Mouse (Mus musculus): ENCODE measurements around the gene Gimap9. TPM values are rescaled to one million over a fixed set of nuclear protein-coding genes. Genes with fewer than 3 reads are reported as not detected.

Gimap9 gene
- polyA plus RNA-seq, 1 experiment from 2014 or later, result 16.1 TPM

DNA sequence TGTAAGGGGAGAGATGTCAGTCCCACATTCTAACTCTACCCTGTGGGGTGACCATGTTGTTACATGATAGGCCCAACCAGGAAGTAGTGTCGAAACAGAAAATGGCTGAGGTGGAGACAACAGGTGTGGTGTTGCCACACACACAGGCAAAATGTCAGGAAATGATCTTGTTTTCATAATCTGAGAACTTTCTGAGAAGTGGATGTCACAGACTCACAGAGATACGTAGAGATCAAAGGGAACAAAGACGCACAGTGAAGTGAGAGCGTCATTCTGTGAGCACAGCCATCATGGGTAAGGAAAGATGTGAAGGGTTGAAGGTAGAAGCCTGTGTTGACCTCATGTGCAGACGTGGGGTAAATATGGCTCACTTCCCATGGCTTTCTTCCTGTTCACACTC, 51.8 kb downstream of the Gimap9 start:
- Histone ChIP-seq H3K9me3 (no peaks in the 10 kb centered on the region), H3K4me1 (peaks cover 3% of the 10 kb centered on the region; the same call in 1 of the 2 replicates), H3K9ac (no peak overlapping the region), H3K4me3 (no peak overlapping the region), H3K27me3 (no peaks in the 10 kb centered on the region), H3K36me3 (no peaks in the 10 kb centered on the region), H3K4me2 (no peak overlapping the region), H3K27ac (no peak overlapping the region)
- WGBS, result 75% methylated on average over 5 of the region's 5 CpGs
- no peak for ATAC-seq (ENCODE audit: borderline replicate concordance, extremely low read depth, low FRiP score, low TSS enrichment)

Other genes with a start within 250 kb of the Gimap9 start
- 18.9 and 22.0 TPM in 2 replicates for gene Zfp467, start 230.3 kb upstream of the Gimap9 start, polyA plus RNA-seq (2015; fragmentation: Nextera tagmentation; extraction: Ambion mirVana)
- 0.29 and 0.44 TPM in 2 replicates for gene Sspo, start 227.9 kb upstream of the Gimap9 start, polyA plus RNA-seq (2015; fragmentation: Nextera tagmentation; extraction: Ambion mirVana)
- gene Atp6v0e2, start 138.5 kb upstream of the Gimap9 start, polyA plus RNA-seq (2015; fragmentation: Nextera tagmentation; extraction: Ambion mirVana), result 9.4 and 11.7 TPM in 2 replicates
- 6.0 and 7.3 TPM in 2 replicates for gene Lrrc61, start 121.3 kb upstream of the Gimap9 start, polyA plus RNA-seq (2015; fragmentation: Nextera tagmentation; extraction: Ambion mirVana)
- 76.6 and 84.0 TPM in 2 replicates for gene Rarres2, start 103.3 kb upstream of the Gimap9 start, polyA plus RNA-seq (2015; fragmentation: Nextera tagmentation; extraction: Ambion mirVana)
- gene Gm45021, start 86.5 kb upstream of the Gimap9 start, polyA plus RNA-seq (2015; fragmentation: Nextera tagmentation; extraction: Ambion mirVana), result not detected in 2 replicates
- gene Repin1, start 82.2 kb upstream of the Gimap9 start, polyA plus RNA-seq (2015; fragmentation: Nextera tagmentation; extraction: Ambion mirVana), result 28.1 and 30.9 TPM in 2 replicates
- not detected in 2 replicates for gene Gm44965, start 82.2 kb upstream of the Gimap9 start, polyA plus RNA-seq (2015; fragmentation: Nextera tagmentation; extraction: Ambion mirVana)
- gene Zfp775, start 74.1 kb upstream of the Gimap9 start, polyA plus RNA-seq (2015; fragmentation: Nextera tagmentation; extraction: Ambion mirVana), result 5.5 and 8.3 TPM in 2 replicates
- gene AI854703, start 49.4 kb upstream of the Gimap9 start, polyA plus RNA-seq (2015; fragmentation: Nextera tagmentation; extraction: Ambion mirVana), result 0.93 and 1.1 TPM in 2 replicates
- gene Gimap8, start 28.9 kb upstream of the Gimap9 start, polyA plus RNA-seq (2015; fragmentation: Nextera tagmentation; extraction: Ambion mirVana), result 4.2 and 4.3 TPM in 2 replicates
- gene Gimap4, start 8.4 kb downstream of the Gimap9 start, polyA plus RNA-seq (2015; fragmentation: Nextera tagmentation; extraction: Ambion mirVana), result 45.0 and 46.6 TPM in 2 replicates
- 41.3 and 48.5 TPM in 2 replicates for gene Gimap6, start 32.1 kb downstream of the Gimap9 start, polyA plus RNA-seq (2015; fragmentation: Nextera tagmentation; extraction: Ambion mirVana)
- gene Gm28053, start 42.5 kb downstream of the Gimap9 start, polyA plus RNA-seq (2015; fragmentation: Nextera tagmentation; extraction: Ambion mirVana), result 3.4 and 4.2 TPM in 2 replicates
- 0.29 TPM in 1 of 2 replicates, not detected in the other for gene Gimap7, start 42.5 kb downstream of the Gimap9 start, polyA plus RNA-seq (2015; fragmentation: Nextera tagmentation; extraction: Ambion mirVana)
- gene Gimap1, start 62.9 kb downstream of the Gimap9 start, polyA plus RNA-seq (2015; fragmentation: Nextera tagmentation; extraction: Ambion mirVana), result 43.0 and 53.3 TPM in 2 replicates
- 23.7 and 25.2 TPM in 2 replicates for gene Gimap5, start 70.1 kb downstream of the Gimap9 start, polyA plus RNA-seq (2015; fragmentation: Nextera tagmentation; extraction: Ambion mirVana)
- 0.22 TPM in 1 of 2 replicates, not detected in the other for gene Gimap3, start 94.7 kb downstream of the Gimap9 start, polyA plus RNA-seq (2015; fragmentation: Nextera tagmentation; extraction: Ambion mirVana)
- gene Tmem176a, start 164.8 kb downstream of the Gimap9 start, polyA plus RNA-seq (2015; fragmentation: Nextera tagmentation; extraction: Ambion mirVana), result 226 and 227 TPM in 2 replicates
- gene Tmem176b, start 165.4 kb downstream of the Gimap9 start, polyA plus RNA-seq (2015; fragmentation: Nextera tagmentation; extraction: Ambion mirVana), result 425 and 442 TPM in 2 replicates
- gene Aoc1, start 196.8 kb downstream of the Gimap9 start, polyA plus RNA-seq (2015; fragmentation: Nextera tagmentation; extraction: Ambion mirVana), result 0.11 TPM in 1 of 2 replicates, not detected in the other

Data from lung, embryonic 15.5 days (tissue).